Mouse (Mus musculus): ENCODE measurements at regions not wholly inside any gene's neighbourhood (a gene's known extent, or its start where the extent isn't known, plus 50 kb on each side); places are given as distances from the start of the nearest gene placed in this dataset.

DNA sequence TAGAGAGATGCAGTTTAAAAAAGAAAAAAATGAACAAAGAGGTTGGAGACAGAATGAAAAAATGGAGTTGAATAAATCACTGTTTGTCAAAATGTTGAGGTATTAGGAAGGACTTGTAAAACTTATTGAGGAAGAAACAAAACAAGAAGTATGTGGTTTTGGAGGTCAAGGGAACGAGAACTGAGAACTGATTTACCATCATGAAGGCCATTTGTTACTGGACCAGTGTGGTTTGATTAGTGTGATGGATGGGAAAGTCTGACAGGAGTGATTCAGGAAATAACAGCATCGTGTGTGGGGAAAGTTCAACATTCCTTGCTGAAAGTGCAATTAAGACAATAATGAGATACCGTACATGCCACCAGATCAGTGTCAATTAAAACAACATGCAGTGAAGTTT lies 65.9 kb downstream of the Tnfsf18 start:
- no peak for TF ChIP-seq EP300 (IDR thresholded peaks at IDR 0.05; ENCODE audit: low read depth)
- TF ChIP-seq CTCF (IDR thresholded peaks at IDR 0.05; ENCODE audit: low read depth), result no peak
